Mouse (Mus musculus) T-cell, adult 2 months (primary cell): Measurements from ENCODE around the gene Col4a1.

ENCODE experiments used
- DNase-seq: peaks from one replicate; pipeline ENCODE4 v3.0.0; 2022; ENCODE audit warnings: low spot score

Col4a1 gene

DNA sequence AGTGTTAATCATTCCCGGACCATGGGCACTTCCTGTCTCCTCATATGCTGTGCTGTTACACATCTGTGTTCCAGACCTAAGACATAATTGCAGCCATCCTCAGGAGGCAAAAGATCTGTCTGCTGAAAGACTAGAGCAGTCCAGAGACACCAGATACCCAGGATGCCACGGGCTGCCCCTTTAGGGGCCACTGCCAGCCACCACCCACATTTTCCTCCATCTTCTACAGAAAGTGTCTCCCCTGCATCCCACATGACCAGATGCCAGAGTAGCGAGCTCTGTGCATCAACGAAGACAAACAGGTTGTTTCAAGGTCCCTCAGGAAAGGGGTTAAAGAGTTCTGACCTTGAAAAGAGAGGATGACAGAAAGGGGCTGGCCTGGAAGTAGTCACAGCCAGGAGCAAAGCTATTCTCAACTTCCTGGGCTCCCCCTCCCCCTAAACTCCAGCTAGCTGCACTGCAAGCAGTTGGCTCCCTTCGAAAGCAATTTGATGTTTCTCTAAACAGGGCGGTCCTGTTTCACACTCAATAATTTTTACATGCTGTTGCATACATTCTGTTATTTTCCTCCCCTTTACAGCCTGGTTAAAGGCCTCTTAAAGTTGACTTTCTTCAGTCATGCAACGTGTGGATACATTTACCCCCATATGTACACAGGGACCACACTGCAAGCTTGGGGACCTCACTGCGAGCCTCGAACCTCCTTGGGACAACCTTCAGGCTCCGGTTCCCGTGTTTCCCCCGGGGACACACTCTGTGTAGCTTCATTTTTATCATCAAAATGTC lies 13.9 kb downstream of the Col4a1 start:
- no peak for DNase-seq

DNA sequence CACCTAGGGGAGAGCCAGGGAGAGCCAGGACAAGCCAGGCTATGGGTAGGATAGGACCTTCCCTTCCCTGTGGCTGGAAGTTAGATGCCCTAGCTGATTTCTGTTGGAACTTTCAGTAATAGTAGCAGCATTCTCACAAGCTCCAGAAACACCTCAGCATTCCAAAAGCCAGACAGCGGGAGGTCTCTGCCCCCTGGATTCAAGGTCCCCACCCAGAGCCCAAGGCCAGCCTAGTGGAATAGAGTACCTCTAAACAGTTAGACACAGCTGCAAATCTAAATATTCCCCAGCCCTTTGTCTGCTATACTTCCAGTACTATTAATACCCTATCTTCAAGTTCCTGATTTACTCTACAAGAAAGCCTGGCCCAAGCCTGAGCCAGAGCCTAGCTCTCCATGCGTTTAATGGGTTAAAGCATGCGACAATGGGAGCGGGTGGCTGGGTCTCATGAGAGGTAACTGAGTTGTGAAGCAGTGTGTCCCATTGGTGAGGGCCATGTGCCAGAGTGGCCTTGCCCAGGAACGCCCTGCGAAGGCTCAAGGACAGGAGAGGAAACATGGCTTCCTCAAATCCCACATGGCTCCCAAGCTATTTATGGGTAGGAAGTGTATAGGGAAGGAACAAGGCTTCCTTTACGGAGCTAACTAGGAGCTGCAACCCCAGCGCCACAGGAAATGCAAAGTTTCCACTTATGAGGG lies 15.3 kb downstream of the Col4a1 start:
- DNase-seq, result no peak

DNA sequence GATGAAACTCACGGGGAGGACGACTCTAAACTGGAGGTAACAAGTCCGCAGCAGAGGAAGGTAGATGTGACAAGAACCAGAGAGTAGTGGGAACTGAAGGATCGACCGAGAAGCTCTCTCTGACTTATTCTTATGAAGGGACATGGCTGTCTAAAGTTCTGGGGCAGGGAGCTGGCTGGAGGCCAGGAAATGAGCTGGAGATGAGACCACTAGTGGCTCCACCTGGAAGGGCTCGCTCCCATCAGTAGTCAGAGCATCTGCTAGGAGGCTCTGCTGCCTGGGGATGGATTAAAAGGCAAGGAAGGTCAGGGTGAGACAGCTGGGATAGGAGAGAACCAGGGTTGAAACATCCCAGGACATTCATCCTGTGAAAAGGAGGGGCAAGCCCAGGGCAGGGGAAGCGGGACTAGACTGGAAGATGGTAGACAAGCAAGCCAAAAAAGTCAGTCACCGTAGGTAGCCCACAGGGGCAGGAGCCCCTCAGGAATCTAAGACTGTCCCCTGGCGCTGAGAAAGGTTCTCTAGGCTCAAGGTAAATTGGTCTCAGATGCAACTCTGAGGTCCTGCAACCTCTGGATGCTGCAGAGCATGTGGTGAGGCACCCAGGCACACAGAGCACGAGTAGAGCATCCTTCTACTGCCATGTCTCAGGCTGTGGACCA lies 16.2 kb downstream of the Col4a1 start:
- DNase-seq, result no peak

DNA sequence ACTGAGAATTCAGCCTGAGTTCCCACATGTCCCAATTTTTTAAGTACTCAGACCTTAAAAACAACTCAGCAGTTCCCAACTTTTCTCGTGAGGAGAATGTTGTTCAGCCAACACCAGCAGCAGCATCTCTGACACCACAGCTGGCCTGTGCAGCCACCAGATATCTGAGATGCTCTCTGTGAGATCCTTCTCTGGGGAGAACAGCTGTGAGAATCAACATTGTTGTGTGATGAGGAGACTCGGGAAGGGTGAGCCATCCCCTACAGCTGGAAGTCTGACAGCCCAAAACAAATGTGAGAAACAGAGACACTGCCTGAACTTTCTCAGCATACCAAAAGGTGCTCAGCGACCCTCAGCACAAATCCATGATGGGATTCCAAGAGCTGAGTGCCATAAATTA lies 20.0 kb downstream of the Col4a1 start:
- DNase-seq, result no peak

DNA sequence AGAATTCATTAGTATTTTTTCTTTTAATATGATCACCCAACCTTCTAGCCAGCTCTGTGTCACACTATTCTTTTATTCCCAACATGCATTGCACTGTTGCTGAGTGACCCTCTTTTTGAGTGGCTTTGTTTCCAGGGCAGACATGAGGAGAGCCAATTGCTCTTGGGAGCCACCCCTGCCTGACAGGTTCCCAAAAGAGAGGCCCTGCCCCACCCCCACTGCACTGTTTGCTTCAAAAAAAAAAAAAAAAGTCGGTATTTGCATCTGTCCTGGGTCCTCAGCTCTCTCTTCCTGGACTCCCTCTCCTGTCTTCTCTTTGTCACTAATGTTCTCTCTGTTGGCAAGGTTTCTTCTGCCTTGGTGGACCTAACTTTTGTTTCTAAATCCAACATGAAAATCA lies 22.1 kb downstream of the Col4a1 start:
- DNase-seq, result no peak

DNA sequence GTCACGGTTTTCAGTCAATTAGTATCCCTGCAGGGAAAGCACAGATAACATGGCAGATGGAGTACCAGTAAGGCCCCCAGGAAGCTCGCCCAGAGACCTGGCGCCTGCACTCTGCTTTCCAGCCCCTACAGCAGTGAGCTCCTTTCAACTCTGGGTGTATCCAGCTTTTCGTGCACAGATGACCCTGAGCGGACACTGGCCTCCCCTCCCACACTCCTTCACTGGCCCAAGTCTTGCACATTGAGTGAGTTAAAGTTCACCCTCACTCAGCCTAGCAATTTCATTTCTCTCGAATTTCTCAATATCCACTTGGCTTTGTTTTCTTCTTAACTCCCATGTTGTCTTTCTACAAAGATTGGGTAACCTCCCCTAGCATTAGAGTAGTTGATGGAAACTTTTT lies 24.3 kb downstream of the Col4a1 start:
- DNase-seq, result no peak

DNA sequence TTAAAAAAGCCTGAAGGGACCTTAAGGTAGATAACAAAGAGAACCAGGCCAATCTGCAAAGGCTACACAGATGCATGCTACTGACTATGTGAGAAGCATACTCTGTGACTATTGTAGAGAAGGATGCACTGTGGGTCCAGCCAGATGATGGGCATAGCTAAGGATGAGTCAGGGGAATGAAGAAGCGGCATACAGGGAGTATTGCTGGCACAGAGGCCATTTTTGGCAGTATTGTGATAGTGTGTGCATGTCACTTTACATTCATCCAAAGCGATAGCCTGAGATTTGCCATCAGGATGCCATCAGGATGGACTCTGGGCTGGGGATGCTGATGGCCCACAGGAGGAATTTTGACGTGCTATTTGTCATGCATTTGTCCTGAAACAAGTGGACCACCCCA lies 25.5 kb downstream of the Col4a1 start:
- DNase-seq, result no peak

DNA sequence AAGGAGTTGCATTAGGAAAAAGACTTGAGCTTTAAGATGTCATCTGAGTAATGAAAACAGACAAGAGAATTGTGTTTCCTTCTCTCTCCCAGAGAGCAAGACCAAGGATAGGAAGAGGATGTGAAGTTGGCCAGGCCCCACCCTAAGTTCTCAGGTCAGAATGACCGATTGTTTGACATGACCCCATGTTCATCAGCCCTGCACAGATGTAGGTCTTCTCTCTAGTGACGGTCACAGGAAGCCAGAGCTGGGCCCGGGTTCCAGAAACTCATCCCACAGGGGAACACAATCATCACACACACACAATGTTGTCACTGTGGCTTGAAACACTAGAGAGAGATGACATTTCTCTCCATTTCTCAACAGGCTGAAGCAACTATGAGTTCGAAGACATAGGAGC lies 27.2 kb downstream of the Col4a1 start:
- no peak for DNase-seq

DNA sequence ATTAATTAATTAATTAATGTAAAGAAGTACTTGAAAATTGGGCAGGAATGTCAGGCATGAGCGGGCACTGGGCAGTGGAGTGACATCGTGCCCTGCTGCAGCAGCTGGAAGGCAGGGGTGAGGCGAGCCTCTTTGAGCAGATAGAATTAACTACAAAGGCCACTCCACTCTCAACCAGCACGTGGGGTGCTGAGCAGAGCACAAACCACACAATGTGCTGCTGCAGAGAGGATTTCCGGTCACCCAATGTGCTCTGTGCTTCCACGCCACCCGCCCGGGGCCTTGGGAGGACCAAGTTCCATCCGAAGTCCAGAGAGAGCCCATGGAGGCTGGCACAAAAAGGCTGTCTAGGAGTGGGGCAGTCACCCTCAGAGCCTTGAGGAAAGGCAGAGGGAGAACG lies 29.4 kb downstream of the Col4a1 start:
- no peak for DNase-seq

DNA sequence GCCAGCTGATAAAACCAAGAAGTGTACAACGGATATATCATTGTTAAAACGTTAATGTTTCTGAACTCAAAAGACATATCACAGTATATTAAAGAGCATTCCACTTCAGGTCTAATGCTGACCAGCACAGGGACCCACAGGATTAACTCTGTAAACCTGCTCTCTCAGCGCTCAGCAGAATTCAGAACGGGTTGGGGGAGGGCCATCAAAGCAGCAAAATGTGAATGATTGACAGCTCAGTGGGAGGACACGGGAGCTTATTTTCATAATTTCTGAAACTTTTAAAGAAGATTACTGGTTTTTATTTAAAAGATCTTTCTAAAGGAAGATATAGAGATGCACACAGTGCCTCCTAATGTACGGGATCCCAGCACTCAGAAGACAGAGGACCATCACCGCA lies 29.9 kb downstream of the Col4a1 start:
- DNase-seq, result no peak

DNA sequence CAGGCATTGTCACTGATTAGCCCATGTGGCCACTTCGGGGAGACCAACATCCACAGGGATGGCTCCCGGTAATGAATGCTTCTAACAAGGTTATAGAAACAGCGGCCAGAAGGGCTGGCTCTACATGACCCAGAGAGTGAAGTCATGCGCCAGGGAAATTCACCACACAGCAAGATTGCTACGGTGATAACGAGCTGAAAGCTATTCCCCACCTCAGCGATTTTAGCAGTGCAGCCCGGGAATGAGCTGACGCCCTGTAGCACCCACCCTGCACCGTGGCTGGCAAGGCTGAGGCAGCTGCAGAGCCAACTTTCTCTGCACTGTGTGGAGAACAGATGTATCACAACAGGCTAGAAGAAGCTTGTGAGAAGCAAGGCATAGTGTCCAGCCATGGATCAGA lies 30.5 kb downstream of the Col4a1 start:
- DNase-seq, result no peak

DNA sequence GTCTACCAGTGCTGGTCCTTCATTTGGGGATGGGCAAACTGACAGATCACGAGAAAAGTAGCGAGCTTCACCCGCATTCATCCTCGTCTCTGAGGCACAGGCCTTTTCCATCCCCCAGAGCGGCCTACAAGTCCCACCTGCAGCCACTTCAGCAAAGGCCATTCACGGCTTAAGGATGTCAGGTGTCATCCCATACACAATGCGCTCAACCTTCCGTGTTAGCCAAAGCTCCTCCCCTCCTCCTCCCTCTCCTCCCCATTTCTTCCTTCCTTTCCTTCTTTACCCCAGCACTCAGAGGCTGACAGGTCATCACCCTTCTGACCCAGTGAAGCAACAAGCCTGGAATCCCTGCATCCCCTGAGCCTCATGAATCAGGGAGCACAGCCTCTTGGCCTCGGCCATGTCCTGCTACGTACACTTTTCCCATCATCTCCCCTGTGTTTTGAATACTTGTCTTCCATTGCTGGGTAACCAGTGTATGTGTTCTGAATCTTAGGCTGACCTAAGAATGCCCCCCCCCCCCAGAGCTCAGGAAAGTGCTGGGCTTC lies 31.8 kb downstream of the Col4a1 start:
- DNase-seq, result no peak

DNA sequence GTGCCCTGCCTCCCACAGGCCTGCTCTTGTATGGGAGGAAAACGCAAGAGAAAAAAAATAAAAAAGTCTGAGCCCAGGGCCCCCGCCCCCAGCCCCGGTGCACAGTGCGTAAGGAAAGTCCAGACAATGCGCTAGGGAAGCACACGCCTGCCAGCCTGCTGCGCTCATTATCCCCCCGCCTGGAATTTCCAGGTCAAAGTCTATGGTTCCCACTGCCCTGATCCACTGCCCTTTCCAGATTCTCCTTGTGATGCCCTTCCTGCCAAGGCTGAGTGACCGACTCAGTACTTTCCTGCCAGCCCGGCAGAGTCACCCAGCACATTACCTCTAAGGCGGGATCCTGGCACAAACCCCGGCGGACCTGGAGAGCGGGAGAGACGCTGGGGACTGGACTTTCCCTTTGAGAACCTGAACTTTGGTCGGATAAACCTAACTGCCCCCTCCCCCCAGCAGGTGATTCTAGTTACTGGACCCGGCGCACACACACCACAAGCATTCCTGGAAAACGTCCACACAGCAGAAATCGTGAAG lies 33.3 kb downstream of the Col4a1 start:
- DNase-seq, result no peak

DNA sequence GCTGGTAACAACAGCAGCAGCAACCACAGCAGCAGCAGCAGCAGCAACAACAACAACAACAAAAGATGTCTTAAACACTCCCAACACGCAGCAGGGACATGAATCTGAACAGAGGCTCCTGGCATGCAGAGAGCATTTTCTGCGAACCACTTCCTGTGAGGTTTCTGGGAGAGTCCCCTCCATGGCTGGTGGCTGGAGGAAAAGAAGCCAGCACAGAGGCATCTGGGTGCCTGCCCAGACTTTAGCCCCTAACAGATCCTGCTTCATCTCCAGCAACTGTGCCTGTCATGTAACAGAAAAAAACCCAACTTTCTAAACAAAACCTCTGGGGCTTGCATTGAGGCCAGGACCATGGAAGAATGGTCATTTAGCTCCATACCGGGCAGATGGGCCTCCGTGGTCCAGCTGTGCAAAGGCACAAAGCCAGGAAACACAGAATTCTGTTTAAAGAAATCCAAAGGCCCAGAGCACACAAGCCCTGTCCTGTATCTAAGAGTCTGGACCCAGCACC lies 34.5 kb downstream of the Col4a1 start:
- DNase-seq, result no peak

DNA sequence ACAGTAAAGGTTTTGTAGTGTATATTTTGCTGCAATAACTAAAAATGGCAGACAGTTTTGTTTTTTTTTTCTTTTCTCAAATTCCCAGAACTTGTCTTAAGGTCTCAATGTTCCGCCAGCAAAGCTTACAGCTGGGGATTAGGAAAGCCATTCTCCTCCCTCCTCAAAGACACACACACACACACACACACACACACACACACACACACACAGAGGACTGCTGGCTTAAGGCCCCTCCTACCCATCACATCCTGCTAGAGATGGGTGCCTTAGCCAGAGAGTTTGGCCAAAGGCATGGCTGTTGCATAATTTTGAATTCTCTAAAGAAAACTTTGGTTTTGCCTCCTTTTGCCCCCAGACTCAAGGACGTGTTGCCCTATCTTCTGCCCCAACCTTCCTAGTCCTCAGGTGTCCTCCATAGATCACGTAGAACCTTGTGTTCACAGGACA lies 35.0 kb downstream of the Col4a1 start:
- DNase-seq, result no peak

DNA sequence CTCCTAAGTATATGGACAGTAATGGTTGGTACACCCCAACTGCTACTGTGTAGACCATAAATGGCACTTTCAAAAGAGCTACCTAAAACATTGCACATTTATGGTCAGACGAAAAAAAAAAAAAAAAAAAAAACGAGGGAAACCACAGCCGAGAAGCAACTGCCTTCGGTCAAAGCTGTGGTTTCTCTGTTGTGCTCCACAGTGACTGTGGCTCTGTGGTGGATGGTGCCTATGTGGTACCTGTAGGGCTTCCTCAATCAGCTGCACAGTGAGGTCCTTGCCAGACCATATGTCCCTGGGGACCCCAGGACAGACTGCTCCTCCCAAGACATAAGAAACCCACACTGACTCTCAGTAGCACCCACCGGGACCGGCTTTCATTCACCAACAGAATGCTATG lies 36.3 kb downstream of the Col4a1 start:
- DNase-seq, result no peak

DNA sequence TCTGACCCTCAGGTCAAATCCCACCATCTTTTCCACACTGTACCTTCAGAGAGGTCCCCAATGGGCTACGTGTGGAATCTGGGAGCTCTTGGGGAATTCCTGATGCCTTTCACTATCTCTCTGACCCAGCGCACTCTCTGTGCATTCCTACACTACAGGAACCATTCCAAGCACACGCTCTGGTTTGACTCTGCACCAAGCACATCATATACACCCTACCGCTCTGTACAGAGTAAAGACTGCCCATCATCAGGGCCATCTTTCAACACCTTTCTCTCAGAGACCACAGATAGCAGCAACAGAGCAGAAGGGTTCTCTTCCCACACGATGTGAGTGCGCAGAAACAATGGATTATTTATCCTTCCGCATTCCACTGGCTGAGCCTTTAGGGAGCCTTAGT lies 38.2 kb downstream of the Col4a1 start:
- no peak for DNase-seq

DNA sequence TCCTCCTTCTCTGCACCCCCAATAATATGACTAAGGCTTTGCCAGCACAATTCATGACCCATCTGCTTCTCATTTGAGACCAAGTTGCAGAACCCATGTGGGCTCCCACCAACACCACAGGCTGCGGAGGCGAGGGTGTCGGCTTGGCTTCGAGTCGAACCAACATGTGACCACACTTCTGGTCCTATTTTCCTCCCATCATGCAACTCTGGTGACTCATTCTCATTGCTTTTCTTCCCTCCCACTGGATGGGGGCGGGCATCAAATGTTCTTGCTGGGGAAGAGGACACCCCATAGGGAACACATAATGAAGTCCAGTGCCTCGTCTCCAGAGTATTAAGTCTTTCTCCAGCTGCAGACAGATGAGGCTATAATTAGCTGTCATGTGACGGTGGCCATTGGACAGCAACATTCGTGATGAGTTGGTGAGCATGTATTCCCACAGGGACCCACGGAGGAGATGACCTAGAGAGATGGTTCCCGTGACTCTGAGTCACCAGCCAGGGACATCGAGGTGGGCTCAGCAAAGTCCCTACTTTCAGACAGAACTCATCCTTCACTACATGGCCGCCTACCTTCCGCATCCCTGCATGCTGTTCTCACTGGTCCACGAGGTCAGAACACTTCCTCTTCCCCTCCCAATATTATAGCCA lies 39.0 kb downstream of the Col4a1 start:
- no peak for DNase-seq

DNA sequence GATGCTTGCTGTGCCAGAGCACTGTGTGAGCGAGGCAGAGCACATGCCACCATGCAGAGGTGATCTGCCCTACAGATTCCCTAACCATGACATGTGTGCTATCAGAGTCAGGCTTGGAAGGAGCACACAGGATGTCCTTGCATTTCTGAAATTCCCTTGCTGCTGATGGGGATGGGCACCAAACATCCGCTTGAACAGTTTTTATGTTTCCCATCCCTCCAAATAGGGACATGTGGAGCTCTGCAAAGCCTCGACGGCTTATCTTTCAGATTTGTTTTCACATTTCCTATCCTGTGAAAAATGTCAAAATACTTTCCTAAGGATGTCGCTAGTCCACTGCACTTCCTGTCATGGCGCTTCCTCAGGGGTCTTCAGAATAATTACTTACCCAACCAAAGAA lies 40.4 kb downstream of the Col4a1 start:
- DNase-seq, result no peak

DNA sequence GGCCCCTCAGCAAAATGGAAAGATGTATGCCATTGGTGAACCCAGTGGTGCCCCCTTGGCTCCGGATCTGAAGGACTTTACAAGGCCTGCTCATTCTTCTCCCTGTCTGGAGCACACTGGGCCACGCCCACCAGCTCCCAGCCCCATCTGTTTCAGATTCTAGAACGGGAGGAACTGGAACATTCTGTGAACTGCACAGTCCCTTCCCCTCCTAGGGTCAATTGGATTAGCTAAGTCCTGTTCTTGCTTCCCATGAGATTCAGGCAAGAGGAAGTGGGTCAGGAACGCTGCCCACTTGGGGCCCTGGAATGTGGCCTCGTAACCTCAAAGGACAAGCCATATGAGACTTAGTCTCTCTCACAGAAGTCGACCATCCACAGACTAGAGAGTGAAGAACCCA lies 41.8 kb downstream of the Col4a1 start:
- no peak for DNase-seq

DNA sequence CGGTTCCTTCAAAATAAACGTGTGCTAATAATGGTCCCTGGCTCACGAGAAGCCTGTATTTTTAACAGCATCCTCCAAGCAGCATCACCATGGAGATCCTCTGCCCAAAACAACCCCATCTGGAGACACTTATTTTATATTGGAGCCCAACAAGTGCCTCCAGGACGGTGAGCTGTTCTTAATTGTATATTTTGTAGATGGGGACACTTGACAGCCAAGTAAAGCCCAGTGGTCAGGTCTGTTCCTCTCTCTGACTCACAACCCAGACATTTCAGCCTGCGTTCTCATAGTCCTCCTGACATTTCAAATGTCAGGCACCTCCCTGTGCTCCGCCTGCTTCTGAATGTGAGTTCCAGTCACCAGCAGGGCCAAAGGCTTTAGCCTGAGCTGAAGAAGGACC lies 43.9 kb downstream of the Col4a1 start:
- no peak for DNase-seq

DNA sequence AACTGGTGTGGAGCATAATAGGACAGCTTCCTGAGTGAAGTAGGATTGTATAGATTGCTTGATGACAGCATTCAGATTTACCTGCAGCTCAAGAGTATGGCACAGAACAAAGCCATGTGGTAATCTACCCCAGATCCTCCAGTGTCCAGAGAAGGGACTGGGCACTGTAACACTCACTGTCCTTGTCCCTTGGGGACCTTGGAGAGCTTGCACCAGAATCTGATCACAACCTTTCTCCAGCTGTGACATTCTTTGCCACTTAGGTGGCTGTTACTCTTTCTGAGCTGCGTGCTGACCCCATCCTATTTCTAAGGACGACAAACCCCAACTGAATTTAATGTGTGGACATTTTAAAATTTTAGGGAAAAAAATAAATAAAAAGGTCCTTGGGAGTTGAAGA lies 46.2 kb downstream of the Col4a1 start:
- no peak for DNase-seq
